Mouse (Mus musculus) thymus, postnatal 25 days (tissue): ENCODE measurements around the gene Abat.
"Not testable (repeated sequence)": the region's sequence is repeated elsewhere in the genome, so short reads cannot be mapped to it uniquely, and the experiment has no call there.

ENCODE experiments used
- DNase-seq: peaks from one replicate; pipeline ENCODE4 v3.0.0; 2022

Gene Abat

DNA sequence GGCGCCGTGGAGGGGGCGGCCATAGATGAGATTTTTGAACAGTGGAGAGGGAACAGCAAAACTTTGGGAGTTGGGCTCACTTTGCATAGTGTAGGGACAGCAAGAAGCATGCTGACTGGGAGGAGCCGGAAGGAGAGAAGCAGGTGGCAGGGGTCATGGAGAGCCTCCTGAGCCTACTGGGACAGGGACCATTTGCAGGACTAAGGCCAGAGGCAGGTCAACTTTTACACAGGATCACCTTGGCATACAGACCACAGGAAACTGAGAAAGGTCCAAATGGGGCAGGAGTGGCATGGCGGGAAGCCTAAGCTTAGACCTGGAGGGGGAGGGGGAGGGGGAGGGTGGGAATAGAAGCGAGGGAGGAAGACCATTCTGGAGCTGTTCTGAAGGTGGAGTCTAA is 20.2 kb downstream of the Abat start:
- no peak for DNase-seq

DNA sequence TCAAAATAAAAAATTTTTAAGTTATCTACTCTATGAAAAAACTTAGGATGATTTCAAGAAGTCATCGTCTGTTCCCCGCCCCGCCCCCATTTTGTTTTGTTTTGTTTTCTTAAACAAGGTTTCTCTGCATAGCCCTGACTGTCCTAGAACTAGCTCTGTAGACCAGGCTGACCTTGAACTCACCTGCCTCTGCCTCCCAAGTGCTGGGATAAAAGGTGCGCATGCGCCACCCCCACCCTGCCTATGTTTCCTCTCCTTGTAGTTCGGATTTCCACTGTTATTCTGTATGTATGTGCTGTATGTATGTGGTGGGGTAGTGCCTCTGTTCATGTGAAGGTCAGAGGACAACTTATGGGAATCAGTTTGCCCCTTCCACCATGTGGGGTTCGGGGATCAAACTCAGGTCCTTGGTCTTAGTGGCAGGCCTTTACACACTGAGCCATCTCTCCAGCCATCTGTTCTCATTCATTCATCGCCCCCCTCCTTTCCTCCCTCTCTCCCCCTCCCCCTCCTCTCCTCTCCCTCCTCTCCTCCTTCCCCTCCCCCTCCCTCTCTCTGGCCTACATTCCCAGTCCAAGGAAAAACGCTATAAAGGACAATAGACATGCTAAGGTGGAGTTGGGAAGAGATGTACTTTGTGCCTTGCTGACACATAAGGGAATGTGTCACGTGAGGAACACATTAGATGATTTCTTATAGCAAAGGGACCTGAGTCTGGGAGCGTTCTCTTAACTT is 21.4 kb downstream of the Abat start:
- DNase-seq: no peak

DNA sequence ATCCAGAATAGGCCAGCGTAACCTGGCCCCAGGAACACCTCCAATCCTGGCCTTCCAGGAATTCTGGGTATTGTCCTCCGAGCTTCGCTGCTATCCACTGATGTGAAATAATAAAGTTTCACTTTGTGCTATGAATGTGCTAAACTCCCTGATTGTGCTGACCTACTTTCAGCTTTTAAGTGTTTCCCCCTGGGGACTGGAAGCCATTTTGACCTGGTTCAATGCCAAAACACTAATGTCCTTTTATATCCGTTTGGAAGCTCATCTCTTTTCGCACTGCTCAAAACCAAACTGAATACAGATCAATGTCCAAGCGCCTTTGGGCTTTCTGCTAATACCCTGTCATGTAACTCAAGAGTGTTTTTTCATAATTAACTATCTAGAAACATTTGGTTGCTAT is 22.2 kb downstream of the Abat start:
- no peak for DNase-seq

DNA sequence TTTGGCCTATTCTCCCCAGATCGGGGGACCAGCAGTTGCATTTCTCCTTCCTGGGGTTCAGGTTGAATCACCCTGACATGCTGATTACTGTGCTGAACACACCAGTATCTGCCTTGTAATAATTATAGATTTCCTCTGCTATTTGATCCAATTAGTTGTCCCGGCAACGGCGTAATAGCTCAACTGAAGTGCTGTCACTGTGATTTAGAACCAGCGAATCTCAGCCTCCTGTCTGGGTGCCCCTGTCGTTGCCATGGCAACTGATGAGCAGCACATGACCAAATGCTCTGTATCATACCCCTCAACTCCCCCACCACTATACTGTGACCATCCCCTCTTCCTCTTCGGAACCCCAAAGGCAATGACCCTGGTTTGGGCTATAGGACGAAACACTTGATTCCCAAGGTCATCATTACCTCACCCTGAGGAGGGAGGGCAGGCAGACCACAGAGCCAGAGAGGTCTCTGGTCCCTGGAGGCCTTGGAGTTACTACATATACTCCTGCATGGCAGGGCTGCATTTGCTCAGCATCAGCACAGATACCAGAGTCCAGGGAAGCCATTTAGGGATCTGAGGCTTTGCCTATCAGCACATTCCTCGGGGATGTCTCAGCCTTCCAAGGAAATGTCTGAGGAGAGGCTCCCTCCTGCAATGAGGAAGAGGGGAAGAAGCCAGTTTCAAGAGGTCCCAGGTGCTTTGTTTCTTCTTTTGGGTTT is 26.1 kb downstream of the Abat start:
- DNase-seq: no peak

DNA sequence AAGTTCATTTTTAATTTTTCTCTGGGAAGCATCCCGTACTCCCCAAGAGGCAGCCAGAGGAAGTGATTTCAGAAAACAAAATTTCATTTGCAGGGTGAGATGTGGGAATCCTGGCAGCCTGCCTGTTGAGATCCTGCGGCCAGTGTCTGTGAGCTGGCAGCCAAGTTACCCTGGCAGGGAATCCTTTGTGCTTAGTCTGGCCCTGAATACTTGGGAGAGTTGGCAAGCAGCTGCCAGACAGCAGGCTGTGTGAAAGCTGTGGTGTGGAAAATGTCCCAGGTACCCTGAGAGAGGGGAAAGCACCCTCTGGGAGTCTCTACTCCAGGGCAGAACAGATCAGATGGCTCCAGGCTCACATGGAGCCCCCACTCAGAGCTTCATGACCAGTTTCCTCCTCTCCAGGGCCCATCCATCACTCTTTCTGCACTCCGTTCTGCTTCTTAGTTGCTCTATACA is 27.7 kb downstream of the Abat start:
- DNase-seq: no peak

DNA sequence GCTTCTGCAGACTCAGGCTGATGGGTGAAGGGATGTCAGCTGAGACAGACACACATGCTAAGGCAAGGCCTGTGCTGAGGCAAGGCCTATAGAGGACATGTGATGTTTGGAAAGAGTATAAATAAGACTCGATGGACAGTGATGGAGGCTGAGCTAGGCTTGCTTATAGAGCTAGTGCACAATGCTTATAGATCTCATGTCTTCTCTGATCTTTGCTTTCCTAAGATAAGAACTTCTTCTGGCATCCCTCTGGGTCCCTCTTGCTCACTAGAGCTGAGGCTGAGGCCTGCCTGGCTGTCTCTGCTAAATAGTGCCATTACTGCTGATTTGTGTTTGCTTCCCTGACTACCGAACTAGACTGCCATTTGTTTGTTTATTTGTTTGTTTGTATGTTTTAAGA is 34.6 kb downstream of the Abat start:
- DNase-seq: no peak

DNA sequence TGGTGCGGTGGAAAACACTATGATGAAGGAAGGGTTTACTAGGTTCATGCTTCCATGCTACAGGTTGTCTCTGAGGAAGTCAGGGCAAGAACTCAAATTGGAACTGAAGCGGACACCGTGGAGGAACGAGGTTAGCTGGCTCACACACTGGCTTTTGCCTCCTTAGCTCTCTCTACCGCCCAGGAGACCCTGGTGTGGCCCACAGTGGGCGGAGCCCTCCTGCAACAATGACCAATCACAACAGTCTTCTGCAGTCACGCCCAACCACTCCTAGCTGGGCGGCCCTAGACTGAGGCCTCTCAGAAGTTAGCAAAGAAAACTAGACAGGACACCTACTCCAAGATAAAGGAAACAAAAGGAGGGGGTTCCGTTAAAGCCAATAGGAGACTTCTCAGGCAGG is 36.3 kb downstream of the Abat start:
- no peak for DNase-seq

DNA sequence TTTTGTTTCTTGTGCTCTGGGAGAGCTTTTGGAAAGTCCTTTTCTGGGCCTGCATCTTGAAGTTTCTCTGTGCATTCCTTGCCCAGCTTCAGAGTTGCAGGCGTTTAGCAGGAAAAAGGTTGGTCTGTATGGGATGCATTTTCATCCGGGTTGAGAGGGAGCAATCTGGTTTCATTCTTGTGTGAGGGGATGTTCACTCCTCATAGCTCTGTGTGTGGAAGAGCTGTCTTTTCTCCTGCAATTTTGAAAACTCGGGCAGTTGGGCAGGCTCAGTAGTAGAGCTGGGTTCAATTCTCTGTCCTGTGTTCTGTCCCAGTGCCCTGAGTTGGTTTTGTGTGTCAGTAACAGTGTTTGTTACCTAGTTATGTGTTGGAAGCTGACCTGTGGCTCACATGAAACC is 41.1 kb downstream of the Abat start:
- no peak for DNase-seq

DNA sequence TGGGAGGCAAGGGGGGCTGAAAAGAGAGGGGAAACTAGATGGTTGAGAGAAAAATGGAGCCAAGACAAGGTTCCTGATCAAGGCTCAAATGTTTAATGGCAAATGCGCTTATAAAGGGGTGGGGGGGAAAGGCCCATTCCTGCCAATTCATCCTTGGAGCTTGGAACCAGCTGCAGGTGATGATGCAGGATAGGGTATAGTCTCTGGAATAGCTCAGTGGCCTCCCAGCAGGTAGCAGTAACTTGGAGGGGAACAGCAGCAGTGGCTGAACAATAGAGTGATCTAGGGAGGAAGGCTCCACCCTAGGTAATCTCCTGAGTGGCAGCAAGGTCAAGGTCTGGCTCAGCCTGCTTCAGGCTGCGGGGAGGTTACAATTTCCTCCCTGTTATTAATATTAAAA is 41.5 kb downstream of the Abat start:
- DNase-seq: not testable (repeated sequence)

DNA sequence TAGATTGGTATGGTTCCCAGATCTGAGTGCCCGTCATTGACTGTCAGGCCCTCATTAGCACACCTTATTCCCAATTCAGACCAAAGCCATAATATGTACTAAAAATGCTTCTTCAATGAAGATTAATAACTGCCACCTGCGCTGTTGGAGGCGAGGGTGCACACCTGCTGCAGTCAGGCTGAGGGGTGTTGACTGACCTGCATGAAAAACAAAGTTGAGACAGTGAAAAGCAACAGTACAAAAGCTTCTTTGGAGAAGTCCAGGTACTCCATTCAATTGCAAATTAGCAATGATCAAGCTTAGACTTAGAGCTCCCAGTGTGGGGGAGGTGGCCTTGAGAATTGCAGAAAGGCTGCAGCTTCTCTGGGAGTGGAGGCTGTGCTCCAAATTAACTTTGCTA is 42.1 kb downstream of the Abat start:
- not testable (repeated sequence) for DNase-seq

DNA sequence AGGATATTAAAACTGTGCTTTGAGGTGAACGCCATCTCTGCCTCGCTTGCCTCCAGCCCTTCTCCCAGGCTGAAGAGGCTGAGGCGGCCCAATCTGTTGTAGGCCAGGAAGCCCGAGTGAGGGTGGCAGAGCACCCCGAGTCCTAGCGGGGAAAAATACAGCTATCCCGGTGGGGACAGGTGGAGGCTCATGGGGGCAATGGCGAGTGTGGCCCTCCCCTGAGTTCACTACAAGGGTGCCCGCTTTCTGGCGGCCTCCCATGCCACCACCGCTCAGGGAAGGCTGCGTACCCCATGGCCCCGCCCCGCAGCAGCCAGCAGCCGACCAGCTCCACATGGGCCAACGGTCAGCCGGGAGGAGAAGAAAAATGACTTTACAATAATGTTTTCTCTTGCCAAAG is 46.9 kb downstream of the Abat start:
- no peak for DNase-seq

DNA sequence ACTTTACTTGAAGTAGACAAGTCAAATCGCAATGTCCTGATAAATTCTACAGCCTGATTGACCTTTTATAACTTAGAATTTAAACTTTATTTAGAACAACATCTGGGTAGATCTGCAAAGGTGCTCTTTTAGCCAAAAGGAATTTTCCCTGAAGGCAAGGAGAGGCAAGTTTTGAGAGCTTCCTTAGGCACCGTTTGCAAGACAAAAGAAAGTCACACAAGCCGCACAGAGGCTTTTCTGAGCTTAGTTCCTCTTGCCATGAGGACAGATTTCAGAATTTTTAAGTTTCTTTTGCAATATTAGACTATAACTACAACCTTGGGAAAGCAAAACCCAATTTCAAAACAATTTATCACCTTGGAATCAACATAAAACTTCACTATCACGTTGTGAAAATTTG is 47.9 kb downstream of the Abat start:
- not testable (repeated sequence) for DNase-seq

DNA sequence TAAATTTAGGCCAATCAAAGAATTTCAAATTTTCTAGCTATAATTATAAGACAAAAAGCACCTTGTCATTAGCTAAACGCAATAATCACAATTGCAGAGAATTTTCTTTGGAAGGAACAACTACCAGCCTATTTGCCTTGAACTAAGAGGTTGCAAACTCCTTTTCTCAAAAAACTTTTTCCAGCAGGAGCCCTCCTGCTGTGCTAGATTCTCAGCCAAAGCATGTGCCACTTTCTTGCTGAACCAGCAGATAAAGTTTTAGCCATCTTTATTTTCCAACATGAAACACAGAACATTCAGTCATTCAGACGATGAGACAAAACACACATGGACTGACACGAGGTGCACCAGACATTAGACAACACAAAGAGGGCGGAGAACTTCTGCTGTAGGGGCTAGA is 48.6 kb downstream of the Abat start:
- not testable (repeated sequence) for DNase-seq

DNA sequence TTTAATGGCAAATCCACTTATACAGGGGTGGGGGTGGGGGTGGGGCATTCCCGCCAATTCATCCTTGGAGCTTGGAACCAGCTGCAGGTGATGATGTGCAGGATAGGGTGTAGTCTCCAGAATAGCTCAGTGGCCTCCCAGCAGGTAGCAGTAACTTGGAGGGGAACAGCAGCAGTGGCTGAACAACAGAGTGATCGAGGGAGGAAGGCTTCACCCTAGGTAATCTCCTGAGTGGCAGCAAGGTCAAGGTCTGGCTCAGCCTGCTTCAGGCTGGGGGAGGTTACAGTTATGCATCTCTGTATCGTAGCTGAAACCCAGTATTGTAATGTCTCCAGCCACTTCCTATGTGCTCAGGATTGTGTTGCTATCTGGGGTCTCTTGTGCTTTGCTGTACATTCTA is 49.6 kb downstream of the Abat start:
- not testable (repeated sequence) for DNase-seq

DNA sequence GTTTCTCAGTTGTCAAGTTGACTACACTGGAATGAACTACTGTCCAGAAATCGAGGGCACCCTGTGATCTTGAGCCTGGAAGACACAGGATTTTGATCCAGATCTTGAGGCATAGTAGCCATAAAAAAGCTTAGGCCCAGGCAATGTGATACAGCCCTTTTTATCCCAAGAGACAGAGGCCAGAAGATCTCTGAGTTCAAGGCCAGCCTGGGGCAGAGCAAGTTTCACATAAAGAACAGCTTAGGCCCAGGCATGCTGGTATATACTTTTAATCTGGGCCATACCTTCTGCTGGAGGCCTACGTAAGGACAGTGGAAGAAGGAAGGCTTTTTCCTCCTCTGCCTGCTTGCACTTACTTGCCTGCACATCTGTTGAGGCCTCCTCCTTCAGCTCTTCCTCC is 51.6 kb downstream of the Abat start:
- DNase-seq: no peak

DNA sequence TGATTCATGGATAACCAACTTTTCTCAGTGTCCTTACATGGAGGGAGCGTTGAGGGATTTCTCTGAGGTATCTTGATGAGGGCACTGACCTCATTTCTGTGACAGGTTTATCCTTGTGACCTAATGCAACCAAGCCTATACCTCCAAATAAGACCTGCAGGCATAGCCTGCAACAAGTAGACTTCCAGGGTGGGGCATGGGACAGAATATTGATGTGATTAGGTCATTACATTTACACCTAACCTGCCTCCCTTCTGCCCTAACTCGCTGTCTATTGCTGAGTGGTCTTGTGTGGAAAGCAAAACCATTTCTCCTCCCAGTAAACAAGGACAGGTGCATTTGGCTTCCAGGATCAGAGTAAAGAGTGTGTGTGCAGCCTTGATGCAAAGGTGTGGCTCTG is 52.3 kb downstream of the Abat start:
- no peak for DNase-seq

DNA sequence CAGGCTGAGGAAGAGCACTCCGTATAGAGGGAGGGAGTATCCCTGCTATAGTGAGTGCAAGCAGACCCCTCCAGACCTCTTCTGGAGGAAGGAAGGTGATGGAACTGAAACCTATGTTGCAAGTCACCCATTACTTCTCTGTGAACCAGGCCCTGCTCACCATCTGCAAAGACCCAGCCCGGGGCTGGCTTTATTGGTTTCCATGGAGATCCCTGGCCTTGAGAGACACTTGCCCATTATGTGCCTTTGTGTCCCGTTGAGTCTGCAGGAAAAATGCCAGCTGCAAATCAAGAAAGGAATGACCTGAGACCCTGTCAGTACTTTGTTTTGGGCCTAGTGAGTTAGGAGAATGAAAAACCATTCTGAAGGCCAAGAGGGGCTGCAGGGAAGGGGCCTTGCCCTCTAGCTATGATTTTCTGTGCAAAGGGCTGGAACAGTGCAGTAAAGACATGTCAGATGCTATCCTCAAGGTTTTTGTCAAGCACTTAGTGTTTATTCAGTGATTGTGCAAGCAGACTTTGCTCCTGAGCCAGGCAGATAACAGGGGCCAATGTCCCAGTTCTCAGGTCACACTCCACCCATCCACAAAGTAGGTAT is 53.0 kb downstream of the Abat start:
- DNase-seq: no peak

DNA sequence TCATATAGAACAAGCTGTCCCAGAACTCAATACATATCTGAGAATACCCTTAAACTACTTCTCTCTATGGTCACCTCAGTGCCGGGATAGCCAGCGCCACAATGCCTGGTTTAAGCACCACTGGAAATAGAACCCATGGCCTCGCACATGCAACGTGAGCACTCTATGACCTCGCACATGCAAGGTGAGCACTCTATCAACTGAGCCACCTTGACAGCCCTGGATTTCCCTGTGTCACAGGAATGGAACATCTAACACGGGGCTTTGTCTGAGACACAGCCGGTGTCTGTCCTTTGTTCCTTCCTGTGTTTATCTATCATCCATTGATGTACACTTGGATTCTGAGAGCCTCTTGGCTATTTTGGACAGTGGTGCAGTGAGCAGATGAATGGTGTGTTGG is 55.7 kb downstream of the Abat start:
- no peak for DNase-seq

DNA sequence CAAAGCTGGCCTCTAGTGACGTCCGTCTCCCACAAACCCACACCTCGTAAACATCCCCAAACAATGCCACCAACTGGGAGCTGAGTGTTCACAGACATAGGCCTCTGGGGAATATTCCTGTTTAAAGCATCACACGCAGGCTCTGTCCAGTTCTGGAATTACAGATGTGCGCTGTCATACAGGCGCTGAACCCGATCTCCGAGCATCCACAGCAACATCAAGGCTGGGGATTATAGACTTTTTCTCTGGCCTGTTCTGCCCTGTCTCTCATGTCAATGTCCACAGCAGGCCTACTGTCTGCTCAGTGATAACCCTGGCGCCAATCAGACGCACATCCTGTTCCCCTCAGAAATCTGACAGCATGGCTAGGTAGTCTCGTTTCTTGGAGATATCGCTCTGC is 57.1 kb downstream of the Abat start:
- DNase-seq: no peak

DNA sequence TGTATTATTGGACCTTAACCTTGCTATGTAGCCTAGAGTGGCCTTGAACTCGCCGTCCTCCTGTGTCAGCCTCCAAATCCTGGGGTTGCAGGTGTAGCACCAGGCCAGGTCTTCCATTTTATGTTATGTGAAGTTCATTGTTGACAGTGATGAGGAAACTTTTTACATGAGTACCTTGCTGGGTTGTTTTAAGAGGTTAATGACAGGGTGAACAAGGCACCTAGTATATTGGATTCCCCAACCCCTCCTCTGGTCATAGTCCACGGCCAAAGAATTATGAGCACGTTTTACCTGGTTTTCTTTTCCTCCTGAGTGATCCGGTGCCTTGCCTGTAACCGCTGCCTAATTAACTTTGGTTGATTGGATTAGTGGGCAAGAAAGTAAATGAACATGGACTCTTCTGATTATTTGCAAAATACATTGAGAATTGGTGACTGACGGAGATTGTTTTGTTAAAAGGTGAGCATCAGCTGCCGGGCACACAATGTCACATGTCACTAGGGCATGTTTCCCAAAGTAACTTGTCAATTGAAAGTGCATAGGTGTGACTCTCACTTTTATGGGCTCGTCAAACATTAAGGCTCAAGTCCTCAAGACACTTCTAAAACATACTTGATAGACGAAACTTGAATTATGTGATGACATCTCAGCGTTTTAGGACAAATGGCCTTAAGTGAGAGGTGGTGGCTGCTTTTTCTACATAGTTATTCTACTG is 57.8 kb downstream of the Abat start:
- no peak for DNase-seq

DNA sequence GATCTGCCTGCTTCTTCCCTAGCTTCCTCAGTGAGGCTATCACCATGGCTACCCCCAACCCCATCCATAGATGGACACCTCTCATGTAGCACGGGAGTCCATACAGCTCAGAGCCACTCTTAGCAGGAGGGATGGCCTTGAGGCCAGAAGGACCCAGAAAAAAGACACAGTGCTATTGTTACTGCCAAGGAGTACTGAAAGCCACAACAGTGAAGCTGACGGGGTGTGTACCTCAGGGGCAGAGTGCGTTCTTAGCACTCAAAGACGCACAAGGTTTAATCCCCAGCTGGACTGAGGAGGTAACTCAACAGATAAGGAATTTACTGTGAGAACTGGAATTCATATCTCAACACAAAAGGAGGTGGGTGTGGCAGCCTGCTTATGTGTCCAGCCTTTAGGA is 59.8 kb downstream of the Abat start:
- DNase-seq: no peak

DNA sequence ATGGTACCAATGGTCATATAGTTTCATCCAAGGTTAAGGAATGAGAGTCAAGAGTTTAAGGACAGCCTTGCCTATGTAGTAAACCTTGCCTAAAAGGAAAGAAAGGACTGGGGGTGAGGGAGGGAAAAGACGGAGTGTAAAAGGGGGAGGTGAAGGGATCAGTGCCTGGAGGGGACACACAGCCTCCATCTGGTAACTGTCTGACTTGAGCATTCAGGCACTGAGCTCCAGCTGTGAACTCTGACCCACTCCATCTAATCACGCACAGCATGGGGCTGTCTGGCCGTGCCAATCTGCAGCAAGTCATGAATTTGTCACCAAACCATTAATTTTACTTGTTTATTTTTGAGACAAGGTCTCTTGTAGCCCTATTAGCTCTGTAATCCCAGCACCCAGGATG is 60.5 kb downstream of the Abat start:
- no peak for DNase-seq

DNA sequence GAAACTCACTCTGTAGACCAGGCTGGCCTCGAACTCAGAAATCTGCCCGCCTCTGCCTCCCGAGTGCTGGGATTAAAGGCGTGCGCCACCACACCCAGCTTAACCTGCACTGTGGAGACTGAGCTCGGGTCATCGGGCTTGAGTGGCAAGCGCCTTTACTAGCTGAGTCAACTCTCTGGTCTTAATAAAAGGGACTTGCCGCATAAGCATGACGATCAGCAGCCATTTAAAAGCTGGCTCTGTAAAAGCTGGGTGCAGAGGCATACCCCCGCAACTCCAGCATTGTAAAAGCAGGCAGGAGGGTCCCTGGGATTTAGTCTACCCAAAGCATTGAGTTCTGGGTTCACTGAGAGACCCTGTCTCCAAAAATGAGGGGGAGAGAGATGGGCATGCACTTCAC is 61.1 kb downstream of the Abat start:
- no peak for DNase-seq

DNA sequence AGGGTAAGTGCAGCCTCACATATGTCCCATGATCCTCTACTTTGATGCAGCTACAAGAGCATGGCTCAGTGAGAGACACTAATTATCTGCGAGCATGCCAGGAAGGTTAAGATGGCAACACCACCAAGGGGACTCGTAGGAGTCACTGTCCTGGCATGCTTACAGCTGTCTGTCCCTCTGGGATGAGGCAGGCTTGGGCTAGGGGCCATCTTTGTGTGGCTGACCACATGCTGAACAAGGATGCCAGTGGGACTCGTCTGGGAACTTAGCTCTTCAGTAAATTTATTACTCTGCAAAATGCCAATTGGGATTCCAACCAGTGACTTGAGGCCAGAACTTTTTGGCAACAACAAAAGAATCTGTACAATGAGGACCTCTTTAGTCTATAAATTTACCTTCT is 62.9 kb downstream of the Abat start:
- DNase-seq: no peak
